Mouse (Mus musculus) myocyte (in vitro differentiated cells): ENCODE results near the gene AC134908.4. TPM values are rescaled to one million over a fixed set of nuclear protein-coding genes. Genes with fewer than 3 reads are reported as not detected.
"Not testable (repeated sequence)": the region's sequence is repeated elsewhere in the genome, so short reads cannot be mapped to it uniquely, and the experiment has no call there.

Source experiments
- H3K27me3 ChIP-seq: one replicate; pipeline ENCODE4 v1.6.1; 2011; ENCODE audit not compliant: control insufficient read depth, insufficient read depth, insufficient read length
- H3K36me3 ChIP-seq: one replicate; pipeline ENCODE4 v1.6.1; 2011; ENCODE audit not compliant: control insufficient read depth, insufficient read depth
- H3K4me2 ChIP-seq: one replicate; pipeline ENCODE4 v1.6.1; 2011; ENCODE audit warnings: low read depth, control low read depth
- H3K4me3 ChIP-seq: one replicate; pipeline ENCODE4 v1.5.1; 2011; ENCODE audit warnings: mild to moderate bottlenecking, control low read depth, moderate library complexity
- H3K79me2 ChIP-seq: one replicate; pipeline ENCODE4 v1.6.1; 2011; ENCODE audit not compliant: control insufficient read depth, insufficient read depth
- H3ac ChIP-seq: one replicate; pipeline ENCODE4 v1.6.1; 2011; ENCODE audit not compliant: control insufficient read depth, insufficient read length
- CEBPB ChIP-seq: IDR thresholded peaks from 2 replicates; pipeline ENCODE4 v1.6.1; 2011; ENCODE audit warnings: mild to moderate bottlenecking, moderate library complexity; ENCODE audit not compliant: poor library complexity, insufficient read depth, severe bottlenecking
- MYOD1 ChIP-seq, 3 experiments: IDR thresholded peaks; one replicate each; pipeline ENCODE4 v1.6.1; 2011; ENCODE audit warnings: control low read depth in 2 of 3, low read depth in 2 of 3, mild to moderate bottlenecking in 2 of 3, moderate library complexity in 1 of 3; ENCODE audit not compliant: insufficient read length in 2 of 3, control insufficient read depth in 1 of 3
- MYOG ChIP-seq, 3 experiments: IDR thresholded peaks; one replicate each; pipeline ENCODE4 v1.6.1; 2011; ENCODE audit warnings: control low read depth in 2 of 3, low read depth in 2 of 3, mild to moderate bottlenecking in 2 of 3; ENCODE audit not compliant: insufficient read length in 2 of 3, control insufficient read depth in 1 of 3, insufficient read depth in 1 of 3
- POLR2AphosphoS2 ChIP-seq: IDR thresholded peaks from one replicate; pipeline ENCODE4 v1.6.1; 2011; ENCODE audit warnings: low read depth, control low read depth; ENCODE audit not compliant: insufficient read length
- polyA plus RNA-seq: library from polyadenylated mRNA; unstranded; fragments of >200 nt; fragmentation: generic; extraction: Trizol; gene quantifications from one replicate; pipeline ENCODE4 v1.2.1, GENCODE M21; 2012; ENCODE audit warnings: missing spikeins

Gene AC134908.4
- polyA plus RNA-seq, 1 experiment, result not detected

DNA sequence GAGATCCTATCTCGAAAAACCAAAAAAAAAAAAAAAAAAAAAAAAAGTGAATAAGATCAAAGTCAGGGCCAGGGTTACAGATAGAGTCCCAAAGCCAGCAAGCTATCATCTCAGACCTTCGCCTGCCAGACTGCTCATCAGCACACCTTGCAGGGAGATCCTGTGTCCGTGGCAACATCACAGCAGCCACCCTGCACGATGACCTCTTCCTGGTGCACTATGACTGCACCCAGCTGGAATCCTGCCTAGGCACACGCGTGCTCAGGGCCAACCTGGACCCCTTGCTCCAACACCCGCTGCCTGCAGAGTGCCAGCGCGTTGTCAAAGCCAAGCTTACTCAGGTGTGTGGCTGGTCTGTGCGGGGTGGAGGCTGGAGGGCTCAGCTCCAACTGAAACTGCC lies 51.1 kb downstream of the AC134908.4 start:
- TF ChIP-seq MYOG (IDR thresholded peaks at IDR 0.05; ENCODE audit: control insufficient read depth in 1 of 3, insufficient read depth in 1 of 3, insufficient read length in 2 of 3, low read depth in 2 of 3) (no peak), POLR2AphosphoS2 (peak; percentile 37), CEBPB (no peak)
- Histone ChIP-seq H3K36me3 (no peaks in the 10 kb centered on the region), H3K4me3 (no peak overlapping the region), H3K79me2 (no peaks in the 10 kb centered on the region), H3K27me3 (peaks cover 8% of the 10 kb centered on the region), H3ac (no peak overlapping the region), H3K4me2 (no peak overlapping the region)

DNA sequence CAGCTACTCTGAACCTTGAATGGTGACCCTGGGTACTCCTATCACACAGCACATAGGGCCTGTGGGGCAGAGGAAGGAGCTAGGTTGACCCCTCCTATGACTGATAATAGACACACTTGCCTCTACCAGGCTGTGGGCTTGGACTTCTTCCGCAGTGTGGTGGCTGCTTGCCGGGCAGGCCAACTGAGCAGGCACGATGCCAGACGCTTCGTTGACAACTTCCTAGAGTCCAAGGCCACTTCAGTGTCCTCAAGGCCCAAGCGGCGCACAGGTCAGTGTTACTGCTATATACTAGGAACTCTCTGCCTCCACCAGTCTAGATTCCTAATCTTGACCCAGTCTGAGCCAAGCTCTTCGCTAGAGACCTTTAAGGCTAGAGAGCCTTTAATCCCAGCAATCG lies 51.6 kb downstream of the AC134908.4 start:
- H3K4me2 ChIP-seq, result no peak overlapping the region
- H3ac ChIP-seq, result no peak overlapping the region
- H3K4me3 ChIP-seq, result no peak overlapping the region
- H3K36me3 ChIP-seq, result no peaks in the 10 kb centered on the region
- peaks cover 13% of the 10 kb centered on the region for H3K27me3 ChIP-seq
- peak; percentile 44 for TF ChIP-seq POLR2AphosphoS2
- TF ChIP-seq MYOD1 (IDR thresholded peaks at IDR 0.05; ENCODE audit: control insufficient read depth in 1 of 3, insufficient read length in 2 of 3, low read depth in 2 of 3), result no peak
- H3K79me2 ChIP-seq, result no peaks in the 10 kb centered on the region

DNA sequence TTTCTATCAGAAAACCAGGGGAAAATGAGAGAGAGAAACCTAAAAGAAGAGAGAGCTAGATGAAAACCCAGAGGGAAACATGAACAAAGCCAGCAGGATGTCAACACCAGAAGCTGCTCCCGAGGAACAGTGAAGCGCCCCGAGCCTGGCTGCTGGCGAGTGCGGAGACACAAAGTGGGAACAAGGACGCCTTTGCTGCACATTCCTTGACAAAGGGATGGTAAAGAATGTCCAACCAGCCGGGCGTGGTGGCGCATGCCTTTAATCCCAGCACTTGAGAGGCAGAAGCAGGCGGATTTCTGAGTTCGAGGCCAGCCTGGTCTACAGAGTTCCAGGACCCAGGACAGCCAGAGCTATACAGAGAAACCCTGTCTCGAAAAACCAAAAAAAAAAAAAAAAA lies 54.0 kb downstream of the AC134908.4 start:
- H3ac ChIP-seq, H3K4me2 ChIP-seq, H3K4me3 ChIP-seq, H3K79me2 ChIP-seq, H3K36me3 ChIP-seq: not testable (repeated sequence)
- peaks cover 24% of the 10 kb centered on the region for H3K27me3 ChIP-seq

Other genes with a start within 250 kb of the AC134908.4 start
- 14.3 TPM for gene Sox8, start 225.0 kb downstream of the AC134908.4 start, polyA plus RNA-seq
- 36.3 TPM for gene Lmf1, start 216.6 kb downstream of the AC134908.4 start, polyA plus RNA-seq
- gene Gng13, start 78.5 kb downstream of the AC134908.4 start, polyA plus RNA-seq, result 0.24 TPM
- gene Chtf18, start 68.2 kb downstream of the AC134908.4 start, polyA plus RNA-seq, result 7.2 TPM
- gene Rpusd1, start 68.0 kb downstream of the AC134908.4 start, polyA plus RNA-seq, result 13.0 TPM
- gene Mslnl, start 59.6 kb downstream of the AC134908.4 start, polyA plus RNA-seq, result not detected
- 91.8 TPM for gene Msln, start 41.3 kb downstream of the AC134908.4 start, polyA plus RNA-seq
- 31.4 TPM for gene Narfl, start 21.9 kb downstream of the AC134908.4 start, polyA plus RNA-seq
- gene Haghl, start 10.0 kb downstream of the AC134908.4 start, polyA plus RNA-seq, result 29.8 TPM
- 0.08 TPM for gene Ccdc78, start 9.1 kb downstream of the AC134908.4 start, polyA plus RNA-seq
- 61.0 TPM for gene Fam173a, start 2.8 kb downstream of the AC134908.4 start, polyA plus RNA-seq
- gene Metrn, start 1.5 kb upstream of the AC134908.4 start, polyA plus RNA-seq, result 44.4 TPM
- gene Fbxl16, start 13.4 kb upstream of the AC134908.4 start, polyA plus RNA-seq, result 6.0 TPM
- gene Wdr24, start 28.0 kb upstream of the AC134908.4 start, polyA plus RNA-seq, result 18.0 TPM
- gene Jmjd8, start 33.2 kb upstream of the AC134908.4 start, polyA plus RNA-seq, result 15.5 TPM
- gene Stub1, start 37.7 kb upstream of the AC134908.4 start, polyA plus RNA-seq, result 196 TPM
- gene Rhbdl1, start 41.6 kb upstream of the AC134908.4 start, polyA plus RNA-seq, result 0.67 TPM
- gene Gm20683, start 46.1 kb upstream of the AC134908.4 start, polyA plus RNA-seq, result 0.67 TPM
- 48.3 TPM for gene Rhot2, start 49.2 kb upstream of the AC134908.4 start, polyA plus RNA-seq
- gene Wdr90, start 65.8 kb upstream of the AC134908.4 start, polyA plus RNA-seq, result 7.4 TPM
- 36.7 TPM for gene Mcrip2, start 73.1 kb upstream of the AC134908.4 start, polyA plus RNA-seq
- gene Mettl26, start 79.4 kb upstream of the AC134908.4 start, polyA plus RNA-seq, result 23.6 TPM
- gene Wfikkn1, start 85.2 kb upstream of the AC134908.4 start, polyA plus RNA-seq, result 0.25 TPM
- gene Rab40c, start 124.1 kb upstream of the AC134908.4 start, polyA plus RNA-seq, result 18.3 TPM
- gene Pigq, start 149.3 kb upstream of the AC134908.4 start, polyA plus RNA-seq, result 46.3 TPM
- gene Nhlrc4, start 149.3 kb upstream of the AC134908.4 start, polyA plus RNA-seq, result 0.17 TPM
- 0.02 TPM for gene A930017K11Rik, start 156.9 kb upstream of the AC134908.4 start, polyA plus RNA-seq
- gene Capn15, start 190.1 kb upstream of the AC134908.4 start, polyA plus RNA-seq, result 7.2 TPM